Mouse (Mus musculus) heart, postnatal 0 days (tissue): ENCODE data around the gene Smarca5. TPM values are rescaled to one million over a fixed set of nuclear protein-coding genes. Genes with fewer than 3 reads are reported as not detected.

ENCODE experiments used
- ATAC-seq: fragments of 200-750 bp; cut with Nextera tagmentation; 2 replicates; pipeline ENCODE4 v1.8.0; 2017; ENCODE audit warnings: low read depth, moderate number of reproducible peaks, moderate library complexity; ENCODE audit not compliant: insufficient read depth
- DNase-seq: peaks from one replicate; pipeline ENCODE4 v3.0.0-alpha.2; 2016; ENCODE audit warnings: low spot score
- H3K27ac ChIP-seq: fragments of 300-500 bp; sonication (generic); 2 replicates; pipeline ENCODE4 v1.5.1; 2014; ENCODE audit warnings: low read depth, mild to moderate bottlenecking
- H3K27me3 ChIP-seq: fragments of 300-500 bp; sonication (generic); 2 replicates; pipeline ENCODE4 v1.6.1; 2014; ENCODE audit warnings: low read length, mixed read lengths; ENCODE audit not compliant: control insufficient read depth, insufficient read depth
- H3K36me3 ChIP-seq: fragments of 300-500 bp; sonication (generic); replicated peaks from 2 replicates; pipeline ENCODE4 v1.6.1; 2014; ENCODE audit warnings: low read length, mixed read lengths; ENCODE audit not compliant: control insufficient read depth, insufficient read depth
- H3K4me1 ChIP-seq: fragments of 300-500 bp; sonication (generic); 2 replicates; pipeline ENCODE4 v1.6.1; 2014; ENCODE audit warnings: antibody characterized with exemption; ENCODE audit not compliant: control insufficient read depth, insufficient read depth
- H3K4me2 ChIP-seq: fragments of 300-500 bp; sonication (generic); 2 replicates; pipeline ENCODE4 v1.6.1; 2014; ENCODE audit warnings: low read depth, mild to moderate bottlenecking, low read length, moderate library complexity
- H3K4me3 ChIP-seq: fragments of 300-500 bp; sonication (generic); 2 replicates; pipeline ENCODE4 v1.5.1; 2014; ENCODE audit warnings: low read depth, low read length
- H3K9ac ChIP-seq: fragments of 300-500 bp; sonication (generic); replicated peaks from 2 replicates; pipeline ENCODE4 v1.6.1; 2014; ENCODE audit warnings: low read depth, low read length, mixed read lengths
- H3K9me3 ChIP-seq: fragments of 300-500 bp; sonication (generic); replicated peaks from 2 replicates; pipeline ENCODE4 v1.6.1; 2016; ENCODE audit warnings: low read length; ENCODE audit not compliant: control insufficient read depth
- CTCF ChIP-seq: IDR thresholded peaks from 2 replicates; pipeline ENCODE4 v1.5.1; 2016; ENCODE audit warnings: antibody characterized with exemption, control low read depth, low read depth
- EP300 ChIP-seq: IDR thresholded peaks from 2 replicates; pipeline ENCODE4 v1.6.1; 2016; ENCODE audit warnings: antibody characterized with exemption, low read depth
- WGBS: fragments of 180-500 bp; shearing (Covaris S2); extraction: QIAGEN DNeasy Blood & Tissue Kit; methylation state at CpG from one replicate; pipeline ENCODE4 v1.1.7; 2014; 5-methylcytosine and 5-hydroxymethylcytosine counted together
- polyA plus RNA-seq: library from polyadenylated mRNA; unstranded; fragments of >200 nt; fragmentation: Nextera tagmentation; extraction: Ambion mirVana; gene quantifications from 2 replicates; pipeline ENCODE4 v1.2.1, GENCODE M21; 2015
- total RNA-seq: library from RNA; depleted of rRNA; stranded (reverse); fragments of >200 nt; gene quantifications from 2 replicates; pipeline ENCODE4 v1.2.3, GENCODE M21; 2014; ENCODE audit warnings: low replicate concordance; rRNA removed

The Smarca5 gene
- total and polyA plus RNA-seq, 2 experiments from 2014 or later = 10.5 to 19.0 TPM

GRCm38 (mm10) chr8:80663476-80663875, 75.8 kb downstream of the Smarca5 start:
- Histone ChIP-seq H3K4me2 (no peak overlapping the region), H3K27me3 (no peaks in the 10 kb centered on the region), H3K36me3 (no peaks in the 10 kb centered on the region), H3K9ac (no peak overlapping the region), H3K4me3 (no peak overlapping the region), H3K4me1 (no peaks in the 10 kb centered on the region), H3K9me3 (no peaks in the 10 kb centered on the region), H3K27ac (no peak overlapping the region)
- no peak for DNase-seq
- no peak for ATAC-seq
- 56% methylated on average over 3 of the region's 3 CpGs for WGBS
- TF ChIP-seq EP300 (no peak), CTCF (no peak)

- Histone ChIP-seq H3K4me1 (no peaks in the 10 kb centered on the region), H3K9ac (no peak overlapping the region), H3K27me3 (no peaks in the 10 kb centered on the region), H3K4me2 (no peak overlapping the region), H3K4me3 (no peak overlapping the region), H3K36me3 (no peaks in the 10 kb centered on the region), H3K9me3 (no peaks in the 10 kb centered on the region), H3K27ac (no peak overlapping the region)
- TF ChIP-seq EP300 = no peak
- TF ChIP-seq CTCF = no peak
- 17% methylated on average over 4 of the region's 4 CpGs for WGBS
- no peak for ATAC-seq
- DNase-seq = no peak
Measured at GRCm38 (mm10) chr8:80661055-80661454, 78.2 kb downstream of the Smarca5 start.

GRCm38 (mm10) chr8:80657639-80658038, 81.7 kb downstream of the Smarca5 start:
- no peak overlapping the region for H3K4me3 ChIP-seq
- no peaks in the 10 kb centered on the region for H3K36me3 ChIP-seq
- DNase-seq (no peak), ATAC-seq (no peak)
- no peaks in the 10 kb centered on the region for H3K9me3 ChIP-seq
- WGBS = 33% methylated on average over 4 of the region's 4 CpGs
- H3K9ac ChIP-seq = no peak overlapping the region
- no peak for TF ChIP-seq CTCF
- no peak for TF ChIP-seq EP300
- no peaks in the 10 kb centered on the region for H3K27me3 ChIP-seq
- no peak overlapping the region for H3K27ac ChIP-seq
- no peak overlapping the region for H3K4me2 ChIP-seq
- no peaks in the 10 kb centered on the region for H3K4me1 ChIP-seq

Other genes starting within 250 kb of the Smarca5 start
- gene Gypa, start 245.7 kb downstream of the Smarca5 start, total RNA-seq = 0.65 and 5.2 TPM in 2 replicates
- 1.6 and 3.1 TPM in 2 replicates for gene Gypa, start 245.7 kb downstream of the Smarca5 start, polyA plus RNA-seq
- 0.15 and 0.23 TPM in 2 replicates for gene Frem3, start 128.4 kb downstream of the Smarca5 start, total RNA-seq
- 0.05 and 0.07 TPM in 2 replicates for gene Frem3, start 128.4 kb downstream of the Smarca5 start, polyA plus RNA-seq
- gene Gab1, start 141.0 kb upstream of the Smarca5 start, total RNA-seq = 54.0 and 54.9 TPM in 2 replicates
- 18.8 and 19.1 TPM in 2 replicates for gene Gab1, start 141.0 kb upstream of the Smarca5 start, polyA plus RNA-seq